In genomic region chr3:138404872-138405271, GRCm38 (mm10) we compare ENCODE assay signal across 20 mouse cellular contexts. TPM values are rescaled to one million over a fixed set of nuclear protein-coding genes. Genes with fewer than 3 reads are reported as not detected.
"Had no signal": no experiment of that assay in that cellular context is flagged by ENCODE, and none has a peak within 500 bp of the region (broad histone marks: within the 10 kb centered on the region; RNA-seq: fewer than 3 reads in every experiment).

No protein-coding gene starts in this region.

- H3K36me3 ChIP-seq: liver, embryonic 12.5 days; midbrain, embryonic 12.5 days; neural tube, embryonic 12.5 days; stomach, embryonic 15.5 days had no signal

- H3K4me1 ChIP-seq: liver, embryonic 12.5 days; midbrain, embryonic 12.5 days; neural tube, embryonic 12.5 days; stomach, embryonic 15.5 days had no signal

- H3K27me3 ChIP-seq: liver, embryonic 12.5 days; midbrain, embryonic 12.5 days; neural tube, embryonic 12.5 days; stomach, embryonic 15.5 days had no signal

- H3K4me2 ChIP-seq: liver, embryonic 12.5 days; midbrain, embryonic 12.5 days; neural tube, embryonic 12.5 days; stomach, embryonic 15.5 days had no signal

- DNase-seq: thymus, adult 2 months; thymus, postnatal 25 days had no signal

- H3K9me3 ChIP-seq: liver, embryonic 12.5 days; midbrain, embryonic 12.5 days; neural tube, embryonic 12.5 days; stomach, embryonic 15.5 days had no signal

- H3K4me3 ChIP-seq: liver, embryonic 12.5 days; megakaryocyte, embryonic 14.5 days; midbrain, embryonic 12.5 days; neural tube, embryonic 12.5 days; stomach, embryonic 15.5 days had no signal

- H3K9ac ChIP-seq: liver, embryonic 12.5 days; liver, embryonic 14.5 days; midbrain, embryonic 12.5 days; neural tube, embryonic 12.5 days; stomach, embryonic 15.5 days had no signal

- ATAC-seq: liver, embryonic 12.5 days had no signal

- H3K27ac ChIP-seq: liver, embryonic 12.5 days; liver, embryonic 14.5 days; macrophage; midbrain, embryonic 12.5 days; neural tube, embryonic 12.5 days; stomach, embryonic 15.5 days; stomach, postnatal 0 days had no signal

RNA-seq across cellular contexts. Expression of gene Adh4, which starts 10.4 kb away (rescaled TPM):
- total RNA-seq: megakaryocyte progenitor cell, adult 5-6 weeks; midbrain, postnatal 0 days; monocyte, adult 5-6 weeks; neutrophil, adult 5-6 weeks had no signal
- polyA plus RNA-seq: limb, embryonic 14.5 days; liver, embryonic 12.5 days; lung, adult 2 months; macrophage; midbrain, embryonic 12.5 days; midbrain, embryonic 14.5 days; midbrain, postnatal 0 days; neural tube, embryonic 12.5 days; neural tube, embryonic 14.5 days; spleen, adult 2 months; stomach, embryonic 15.5 days; stomach, postnatal 0 days; thymus, adult 2 months; urinary bladder, adult 2 months had no signal
